Mouse (Mus musculus) spleen, adult 2 months (tissue): ENCODE measurements around the gene Cspg4.

Source experiments
- CTCF ChIP-seq: fragments of 200-500 bp; IDR thresholded peaks from 2 replicates; pipeline ENCODE4 v1.5.1; 2011; ENCODE audit warnings: mild to moderate bottlenecking, inconsistent platforms; ENCODE audit not compliant: insufficient read depth, insufficient read length, insufficient replicate concordance; ENCODE audit errors: extremely low read depth
- POLR2A ChIP-seq: fragments of 200-500 bp; IDR thresholded peaks from 2 replicates; pipeline ENCODE4 v1.6.1; 2011; ENCODE audit warnings: low read depth, low read length, inconsistent platforms

DNA sequence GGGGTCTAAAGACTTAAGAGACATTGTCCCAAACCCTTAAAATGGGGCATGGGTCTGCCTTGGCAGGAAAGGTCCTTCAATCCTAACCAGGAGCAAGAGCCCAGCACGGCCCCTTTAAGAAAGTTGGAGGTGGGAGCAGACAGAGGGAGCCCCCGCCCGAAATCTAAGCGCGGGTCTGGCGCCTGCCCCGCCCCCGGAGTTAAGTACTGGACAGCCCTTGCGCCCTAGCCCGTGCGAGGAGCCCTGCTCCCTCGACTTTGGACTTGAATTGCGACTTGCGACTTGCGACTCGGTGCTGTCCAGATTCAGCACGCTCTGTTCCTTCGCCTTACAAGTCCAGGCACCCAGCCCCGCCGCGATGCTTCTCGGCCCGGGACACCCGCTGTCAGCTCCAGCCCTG, at the start of gene Cspg4:
- TF ChIP-seq CTCF = no peak
- TF ChIP-seq POLR2A = no peak
